Mouse (Mus musculus) testis, adult 2 months (tissue): ENCODE results near the gene Ces2c. TPM values are rescaled to one million over a fixed set of nuclear protein-coding genes. Genes with fewer than 3 reads are reported as not detected.
"Not testable (repeated sequence)": the region's sequence is repeated elsewhere in the genome, so short reads cannot be mapped to it uniquely, and the experiment has no call there.

ENCODE experiments used
- H3K27ac ChIP-seq: fragments of 200-500 bp; 2 replicates; pipeline ENCODE4 v1.5.1; 2012; ENCODE audit warnings: low read depth, low read length; ENCODE audit not compliant: control insufficient read depth, insufficient read depth
- H3K27me3 ChIP-seq: fragments of 200-500 bp; 2 replicates; pipeline ENCODE4 v1.6.1; 2012; ENCODE audit warnings: mild to moderate bottlenecking, low read length, moderate library complexity; ENCODE audit not compliant: control insufficient read depth, insufficient read depth
- H3K36me3 ChIP-seq: fragments of 200-500 bp; 2 replicates; pipeline ENCODE4 v1.6.1; 2012; ENCODE audit warnings: mild to moderate bottlenecking, low read length; ENCODE audit not compliant: control insufficient read depth, insufficient read depth
- H3K4me1 ChIP-seq: fragments of 200-500 bp; 2 replicates; pipeline ENCODE4 v1.6.1; 2012; ENCODE audit warnings: low read length; ENCODE audit not compliant: control insufficient read depth, insufficient read depth
- H3K4me3 ChIP-seq: fragments of 200-500 bp; 2 replicates; pipeline ENCODE4 v1.5.1; 2012; ENCODE audit warnings: low read depth, mild to moderate bottlenecking, low read length, moderate library complexity, mixed read lengths; ENCODE audit not compliant: control insufficient read depth
- CTCF ChIP-seq: fragments of 200-500 bp; IDR thresholded peaks from 2 replicates; pipeline ENCODE4 v1.5.1; 2012; ENCODE audit warnings: low read depth, mild to moderate bottlenecking, inconsistent platforms, low read length, moderate library complexity; ENCODE audit not compliant: control insufficient read depth, insufficient read depth, insufficient replicate concordance
- POLR2A ChIP-seq: fragments of 200-500 bp; IDR thresholded peaks from 2 replicates; pipeline ENCODE4 v1.6.1; 2012; ENCODE audit warnings: low read depth, mild to moderate bottlenecking, inconsistent platforms, low read length, moderate library complexity; ENCODE audit not compliant: control insufficient read depth
- polyA plus RNA-seq: library from polyadenylated mRNA; depleted of rRNA; stranded (reverse); fragments of >200 nt; gene quantifications from 2 replicates; pipeline ENCODE4 v1.2.3, GENCODE M21; 2012; rRNA removed

Ces2c gene
- polyA plus RNA-seq, 1 experiment = not detected

- no peak within 1 kb of the TSS for H3K27ac ChIP-seq
- H3K4me1 ChIP-seq = no peaks in the 10 kb centered on the region
- TF ChIP-seq POLR2A (no peak), CTCF (no peak)
Observed at GRCm38 (mm10) chr8:104831440-104831839, 15.4 kb upstream of the Ces2c start, which contains the start of gene Ces2b. Ces2b (plus strand) TSS chr8:104831572.

GRCm38 (mm10) chr8:104841360-104842078 lies 5.3 kb upstream of the Ces2c start:
- Histone ChIP-seq H3K36me3 (no peaks in the 10 kb centered on the region), H3K27me3 (no peaks in the 10 kb centered on the region), H3K27ac (no peak overlapping the region), H3K4me3 (no peak overlapping the region), H3K4me1 (no peaks in the 10 kb centered on the region)
- TF ChIP-seq POLR2A = no peak
- TF ChIP-seq CTCF = no peak

More at GRCm38 (mm10) chr8:104831440-104831839, 15.4 kb upstream of the Ces2c start, which contains the start of gene Ces2b:
- Histone ChIP-seq H3K4me3 (no peak within 1 kb of the TSS), H3K27me3 (no peaks in the 10 kb centered on the region), H3K36me3 (no peaks in the 10 kb centered on the region)

GRCm38 (mm10) chr8:104847741-104848462 lies 1.0 kb downstream of the Ces2c start:
- TF ChIP-seq CTCF (no peak), POLR2A (no peak)
- H3K27me3 ChIP-seq = no peaks in the 10 kb centered on the region
- H3K4me3 ChIP-seq = no peak overlapping the region
- H3K4me1 ChIP-seq = no peaks in the 10 kb centered on the region
- no peaks in the 10 kb centered on the region for H3K36me3 ChIP-seq
- no peak overlapping the region for H3K27ac ChIP-seq

- not testable (repeated sequence) for H3K27me3 ChIP-seq, H3K4me3 ChIP-seq, H3K4me1 ChIP-seq, H3K27ac ChIP-seq, H3K36me3 ChIP-seq
Observed at GRCm38 (mm10) chr8:104866844-104867531, 20.1 kb downstream of the Ces2c start.

- H3K27ac ChIP-seq, H3K4me1 ChIP-seq, H3K36me3 ChIP-seq, H3K4me3 ChIP-seq, H3K27me3 ChIP-seq: not testable (repeated sequence)
Observed at GRCm38 (mm10) chr8:104868876-104869275, 22.0 kb downstream of the Ces2c start.

GRCm38 (mm10) chr8:104886223-104886926 lies 39.5 kb downstream of the Ces2c start:
- H3K27me3 ChIP-seq, H3K27ac ChIP-seq, H3K4me1 ChIP-seq, H3K4me3 ChIP-seq, H3K36me3 ChIP-seq: not testable (repeated sequence)

GRCm38 (mm10) chr8:104901746-104902145 lies 54.9 kb downstream of the Ces2c start:
- Histone ChIP-seq H3K27ac (no peak overlapping the region), H3K36me3 (no peaks in the 10 kb centered on the region), H3K27me3 (no peaks in the 10 kb centered on the region), H3K4me1 (no peaks in the 10 kb centered on the region), H3K4me3 (no peak overlapping the region)
- TF ChIP-seq POLR2A (no peak), CTCF (no peak)

Other genes starting within 250 kb of the Ces2c start
- gene Cdh16, start 222.7 kb upstream of the Ces2c start, polyA plus RNA-seq = 1.3 TPM in 1 of 2 replicates, not detected in the other
- 0.36 and 0.42 TPM in 2 replicates for gene Rrad, start 215.7 kb upstream of the Ces2c start, polyA plus RNA-seq
- gene Ciao2b, start 205.1 kb upstream of the Ces2c start, polyA plus RNA-seq = 61.8 and 67.2 TPM in 2 replicates
- gene Ces2a, start 113.1 kb upstream of the Ces2c start, polyA plus RNA-seq = 0.05 TPM in 1 of 2 replicates, not detected in the other
- gene Ces2b, start 15.5 kb upstream of the Ces2c start, polyA plus RNA-seq = 0.11 TPM in 1 of 2 replicates, not detected in the other
- 0.37 and 0.38 TPM in 2 replicates for gene Ces2e, start 79.2 kb downstream of the Ces2c start, polyA plus RNA-seq
- 0.01 TPM in 1 of 2 replicates, not detected in the other for gene Ces2f, start 100.3 kb downstream of the Ces2c start, polyA plus RNA-seq
- gene Ces2g, start 114.7 kb downstream of the Ces2c start, polyA plus RNA-seq = 0.70 and 0.88 TPM in 2 replicates
- gene Ces2h, start 153.8 kb downstream of the Ces2c start, polyA plus RNA-seq = 0.36 and 0.75 TPM in 2 replicates
- gene Ces3a, start 201.5 kb downstream of the Ces2c start, polyA plus RNA-seq = 0.58 and 0.93 TPM in 2 replicates
- 0.14 and 0.17 TPM in 2 replicates for gene Ces3b, start 236.7 kb downstream of the Ces2c start, polyA plus RNA-seq